Mouse (Mus musculus) G1E-ER4 (cell line): ENCODE results near the gene Myrf. TPM values are rescaled to one million over a fixed set of nuclear protein-coding genes. Genes with fewer than 3 reads are reported as not detected.

Experiments
- GATA1 ChIP-seq: IDR thresholded peaks from one replicate; pipeline ENCODE4 v1.8.0; 2012; ENCODE audit warnings: low read length, inconsistent platforms
- polyA plus RNA-seq: library from polyadenylated mRNA; stranded (reverse); fragments of >175 nt; gene quantifications from 2 replicates; pipeline ENCODE4 v1.2.3, GENCODE M21; 2012

Gene Myrf
- polyA plus RNA-seq = not detected in 2 replicates

DNA sequence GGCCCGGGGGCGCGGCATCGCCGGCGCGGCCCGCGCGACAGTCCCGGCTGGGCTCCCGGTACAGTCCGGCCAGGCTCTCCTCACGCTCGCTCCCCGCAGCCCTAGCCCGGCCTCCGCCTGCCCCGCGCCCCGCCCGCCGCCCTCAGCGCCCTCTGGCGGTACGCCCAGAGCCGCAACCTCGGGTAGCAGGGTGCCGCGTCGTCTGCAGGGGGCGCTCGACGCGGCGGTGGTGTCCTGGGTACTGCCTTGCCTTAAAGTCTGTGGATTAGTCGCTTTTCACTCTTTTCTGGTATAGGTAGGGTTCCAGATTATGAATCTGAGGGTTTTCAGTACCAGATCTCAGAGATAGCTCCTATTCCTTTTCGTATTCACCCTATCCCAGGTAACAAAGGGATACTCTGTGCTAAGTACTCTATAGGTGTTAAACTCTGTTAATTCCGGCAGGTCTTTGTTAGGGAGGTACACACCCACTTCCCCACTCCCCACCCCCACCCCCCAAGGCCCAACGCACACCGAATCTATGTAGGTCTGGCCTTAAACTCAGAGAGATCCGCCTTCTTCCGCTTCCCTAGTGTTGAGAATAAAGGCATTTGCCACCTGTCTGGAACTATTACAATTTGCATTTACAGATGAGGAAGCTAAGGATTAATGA is at the start of gene Myrf:
Gene Myrf (minus strand): TSS at position 95 of the 652 bp plus-strand sequence.
- TF ChIP-seq GATA1 = no peak

GRCm38 (mm10) chr19:10289609-10290150 is 49.1 kb upstream of the Myrf start:
- TF ChIP-seq GATA1 = no peak

DNA sequence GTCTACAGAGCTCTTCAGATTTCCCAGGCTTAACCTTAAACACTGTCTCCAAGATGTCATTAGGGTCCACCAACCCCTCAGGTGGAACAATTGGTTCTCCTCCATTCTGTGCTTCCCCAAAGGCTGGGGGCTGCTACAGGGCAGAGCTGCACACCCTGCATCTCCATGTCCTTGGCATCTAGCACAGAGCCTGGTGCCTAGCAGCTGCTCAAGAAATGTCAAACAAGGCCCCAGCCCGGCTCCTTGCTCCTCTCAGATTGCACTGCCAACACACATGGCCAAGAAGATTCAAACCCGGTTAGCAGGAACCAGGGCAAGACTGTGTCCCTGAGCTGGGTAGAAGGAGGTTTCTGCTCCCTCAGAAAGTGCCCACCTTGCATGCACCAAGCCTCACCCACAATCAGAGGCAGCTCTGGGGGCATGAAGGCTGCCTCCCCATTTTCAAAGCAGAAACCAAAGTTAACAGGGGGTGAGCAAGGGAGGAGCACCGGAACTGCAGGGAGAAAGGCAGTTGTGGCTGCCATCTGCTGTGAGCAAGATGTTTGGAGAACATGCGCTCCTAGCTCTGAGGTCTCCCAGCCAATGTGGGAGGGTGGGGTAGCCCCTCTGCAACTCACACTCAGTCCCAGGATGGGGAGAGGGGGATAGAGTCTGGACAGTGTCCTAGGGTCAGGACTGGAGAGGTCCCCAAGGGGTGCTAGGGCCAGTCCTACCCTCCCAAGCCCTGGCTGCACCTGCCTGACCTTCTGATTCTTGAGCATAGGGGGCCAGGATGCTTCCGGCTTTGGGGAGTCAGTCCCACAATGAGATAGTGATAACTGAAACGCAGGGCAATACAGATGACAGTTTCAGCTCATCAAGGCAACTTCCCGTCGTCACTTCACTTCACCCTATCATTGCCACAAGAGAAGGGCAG is 47.8 kb upstream of the Myrf start:
- no peak for TF ChIP-seq GATA1

- TF ChIP-seq GATA1 = no peak
Measured at GRCm38 (mm10) chr19:10286458-10286872, 45.9 kb upstream of the Myrf start.

DNA sequence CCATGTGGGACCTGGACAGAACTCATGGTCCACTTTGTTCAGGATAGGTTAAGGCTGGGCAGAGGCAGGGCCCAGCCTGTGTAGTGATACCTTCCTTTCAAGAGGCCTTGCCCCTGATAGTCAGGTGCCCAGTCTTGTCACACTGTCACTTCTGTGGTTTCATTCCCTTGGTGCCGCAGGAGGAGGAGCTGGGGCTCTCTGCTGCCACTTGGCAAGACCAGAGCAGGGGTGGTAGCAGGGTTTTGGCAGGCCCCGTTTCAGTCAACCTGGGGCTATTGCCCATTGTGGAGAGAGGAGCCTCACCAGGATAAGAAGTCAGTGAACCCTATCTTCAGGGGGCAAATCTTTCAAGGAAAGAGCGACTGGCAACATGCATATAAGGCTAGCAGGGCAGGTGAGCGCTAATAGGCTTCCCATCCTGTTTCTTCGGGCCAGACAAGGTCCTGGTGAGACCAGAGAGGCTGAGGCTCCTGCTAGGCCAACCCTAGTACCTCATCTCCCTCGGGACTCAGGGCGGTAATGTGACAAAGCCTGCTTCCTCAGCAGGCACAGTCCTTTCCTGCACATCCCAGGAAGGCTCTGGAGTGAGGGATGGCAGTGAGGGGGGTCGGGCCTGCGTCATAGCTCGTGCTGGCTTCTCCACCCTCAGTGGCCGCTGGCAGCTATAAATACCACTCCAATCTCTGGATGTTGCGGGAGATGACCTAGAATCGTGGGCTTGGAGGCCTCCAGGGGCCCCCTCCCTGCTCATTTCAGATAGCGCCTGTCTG is 40.4 kb upstream of the Myrf start:
- TF ChIP-seq GATA1 = no peak

DNA sequence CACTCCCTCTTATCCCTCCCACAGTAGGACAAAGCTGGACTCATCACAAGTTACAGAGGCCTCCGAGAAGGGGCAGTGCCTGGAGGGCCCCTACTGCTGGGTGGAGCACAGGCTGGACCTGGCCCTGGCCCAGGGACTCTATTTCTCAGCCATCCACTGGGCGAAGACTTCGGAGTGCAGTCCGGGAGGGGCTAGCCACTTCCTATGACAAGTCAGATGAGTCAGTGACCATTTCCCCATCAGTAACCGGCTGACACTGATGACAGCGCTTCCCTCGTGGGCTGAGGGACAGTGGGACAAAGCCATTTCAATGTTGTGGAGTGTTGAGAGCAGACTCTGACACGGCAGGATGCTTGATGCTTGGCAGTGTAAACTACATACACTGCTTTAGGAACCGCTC is 39.1 kb upstream of the Myrf start:
- TF ChIP-seq GATA1 = no peak

DNA sequence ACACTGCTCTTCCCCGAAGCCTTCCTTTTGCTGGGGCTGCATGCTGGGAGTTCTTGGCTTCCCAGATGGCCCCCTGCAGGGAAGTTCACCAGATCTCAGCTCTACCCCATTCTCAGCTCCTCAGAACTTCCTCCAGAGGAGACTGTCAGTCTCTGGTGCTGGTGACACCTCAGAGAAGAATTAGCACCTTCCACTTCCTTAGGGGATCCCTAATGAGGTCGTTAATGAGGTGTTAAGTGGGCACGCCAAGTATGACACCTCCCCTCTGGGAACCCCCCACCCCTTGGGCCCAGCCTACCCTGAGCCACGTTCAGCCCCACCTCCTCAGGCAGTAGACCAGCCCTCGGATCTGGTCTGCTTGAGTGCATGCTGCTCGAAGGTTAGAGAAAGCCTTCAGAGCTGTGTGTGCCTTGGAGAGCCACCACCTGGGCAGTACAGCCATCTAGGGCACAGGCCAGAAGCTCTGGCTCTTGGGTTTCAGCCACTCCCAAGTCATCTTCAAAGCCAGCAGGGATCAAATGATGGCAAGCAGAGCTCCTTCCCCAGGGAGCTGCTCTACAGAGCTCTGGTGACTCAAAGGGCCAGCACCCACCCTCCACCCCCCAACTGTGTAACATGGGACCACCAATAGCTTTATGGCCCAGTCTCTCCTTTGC is 38.2 kb upstream of the Myrf start:
- no peak for TF ChIP-seq GATA1

- TF ChIP-seq GATA1 = no peak
Measured at GRCm38 (mm10) chr19:10277759-10278158, 37.2 kb upstream of the Myrf start.

GRCm38 (mm10) chr19:10277331-10277730 is 36.8 kb upstream of the Myrf start:
- TF ChIP-seq GATA1 = no peak

- no peak for TF ChIP-seq GATA1
Measured at GRCm38 (mm10) chr19:10276483-10277144, 36.1 kb upstream of the Myrf start.

GRCm38 (mm10) chr19:10274056-10274455 is 33.5 kb upstream of the Myrf start:
- TF ChIP-seq GATA1 = no peak

DNA sequence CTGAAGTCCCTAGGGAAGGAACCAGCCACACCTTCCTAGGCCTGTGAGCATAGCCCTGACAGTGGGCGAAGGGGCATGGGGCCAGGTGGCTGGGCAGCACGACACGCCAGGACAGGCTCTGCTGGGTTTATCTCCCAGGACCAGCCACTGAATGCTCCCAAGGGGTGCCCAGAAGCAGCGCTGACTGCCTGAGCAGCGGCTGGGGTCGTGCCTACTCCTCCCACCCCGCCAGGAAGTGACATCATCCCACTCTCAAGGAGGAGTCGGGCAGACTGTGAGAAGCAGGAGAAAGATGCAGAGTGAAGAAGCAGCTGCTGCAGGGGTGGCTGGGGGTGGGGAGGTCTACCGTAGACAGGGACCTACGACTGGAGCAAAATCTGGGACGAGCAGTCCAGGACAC is 32.2 kb upstream of the Myrf start:
- no peak for TF ChIP-seq GATA1

GRCm38 (mm10) chr19:10271592-10271991 is 31.0 kb upstream of the Myrf start:
- TF ChIP-seq GATA1 = no peak

DNA sequence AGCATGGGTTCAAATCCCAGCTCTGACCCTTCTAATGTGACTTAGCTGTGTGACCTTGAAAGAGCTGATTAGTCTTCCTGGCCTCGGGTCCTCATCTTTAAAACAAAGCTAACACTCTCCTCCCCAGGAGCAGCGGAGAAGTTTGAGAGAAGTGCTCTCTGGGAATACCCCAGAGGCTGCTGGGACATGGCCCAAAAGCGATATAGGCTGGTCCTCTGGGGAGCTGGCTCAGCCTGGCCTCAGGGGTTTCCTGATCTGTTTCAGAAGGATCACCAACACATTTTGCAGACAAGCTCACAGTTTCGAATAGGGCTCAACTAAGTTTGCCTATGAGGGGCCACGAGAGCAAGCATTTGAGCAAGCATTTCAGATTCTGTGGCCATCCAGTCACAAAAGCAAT is 29.8 kb upstream of the Myrf start:
- no peak for TF ChIP-seq GATA1

GRCm38 (mm10) chr19:10268851-10269250 is 28.3 kb upstream of the Myrf start:
- TF ChIP-seq GATA1 = no peak
